ENCODE assay signal across 18 mouse cellular contexts in the genomic region with DNA sequence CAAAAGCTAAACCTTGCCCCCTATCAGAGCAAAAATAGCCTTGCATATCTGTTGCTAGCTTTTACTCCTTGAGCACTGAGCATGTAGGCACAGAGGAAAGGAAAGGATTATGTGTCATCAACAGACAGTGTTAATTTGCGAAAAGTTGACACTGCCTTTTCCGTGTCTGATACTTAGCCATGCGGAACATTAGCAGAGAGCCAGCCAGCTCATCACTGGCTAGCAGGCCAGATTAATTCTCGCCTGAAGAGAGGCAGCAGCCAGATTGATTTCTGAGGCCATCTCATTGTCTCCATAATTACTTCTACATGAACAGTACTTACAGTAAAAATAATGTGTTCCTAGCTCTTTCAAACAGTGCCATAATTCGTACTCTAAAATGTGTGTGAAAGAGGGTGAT. TPM values are rescaled to one million over a fixed set of nuclear protein-coding genes. Genes with fewer than 3 reads are reported as not detected.
A peak's percentile ranks its signal among the peaks of the same experiment; 100 is the strongest.
DNase-seq lines count a peak whose midpoint lies in the region; ATAC-seq and TF ChIP-seq lines count a peak whose summit lies in the region.
"Had no signal": no experiment of that assay in that cellular context is flagged by ENCODE, and none has a peak within 500 bp of the region (broad histone marks: within the 10 kb centered on the region; RNA-seq: fewer than 3 reads in every experiment).

No protein-coding gene starts in this region.

- peak; percentile 39 to 46 for DNase-seq in cerebellum, postnatal 14 days
- no peak for DNase-seq in cerebellum, adult 8-10 months
- no peak for DNase-seq in hindbrain, embryonic 10.5 days (ENCODE audit: low spot score)
- peak; percentile 20 for DNase-seq in Patski (ENCODE audit: low read depth, low spot score)
- DNase-seq in spleen, postnatal 36 days (ENCODE audit: low spot score in 2 of 2), result no peak
- DNase-seq in lung, postnatal 10 days, result no peak
- DNase-seq: adrenal gland, postnatal 10 days; cerebellum, adult 18-20 months; lung, embryonic 14.5 days; spleen, adult 18-20 months; thymus, adult 2 months had no signal

- 48% methylated on average over 5 of the region's 5 CpGs for WGBS in hindbrain, embryonic 15.5 days
- 73% methylated on average over 5 of the region's 5 CpGs for WGBS in hindbrain, embryonic 10.5 days
- WGBS in midbrain, embryonic 16.5 days, result 48% methylated on average over 5 of the region's 5 CpGs

- no peak overlapping the region for H3K4me3 ChIP-seq in hindbrain, embryonic 15.5 days
- no peak overlapping the region for H3K4me3 ChIP-seq in hindbrain, embryonic 10.5 days
- H3K4me3 ChIP-seq in midbrain, embryonic 16.5 days (ENCODE audit: low read depth, low read length), result no peak overlapping the region
- H3K4me3 ChIP-seq: embryonic facial prominence, embryonic 13.5 days; liver, embryonic 12.5 days; stomach, embryonic 15.5 days had no signal

- H3K4me2 ChIP-seq in hindbrain, embryonic 15.5 days, result no peak overlapping the region
- H3K4me2 ChIP-seq in midbrain, embryonic 16.5 days (ENCODE audit: low read length), result no peak overlapping the region
- H3K4me2 ChIP-seq: embryonic facial prominence, embryonic 13.5 days; liver, embryonic 12.5 days; lung, embryonic 14.5 days; stomach, embryonic 15.5 days had no signal

- POLR2A ChIA-PET in Patski (lab: Charles Lee), result interaction anchor here (0.7 kb wide), 1 partner anchor 43 kb away, joined by 3 read pairs; no protein-coding TSS in a partner anchor

- TF ChIP-seq CTCF in Patski (IDR thresholded peaks at IDR 0.05), result no peak

- H3K36me3 ChIP-seq in hindbrain, embryonic 15.5 days, result no peaks in the 10 kb centered on the region
- no peaks in the 10 kb centered on the region for H3K36me3 ChIP-seq in hindbrain, embryonic 10.5 days
- no peaks in the 10 kb centered on the region for H3K36me3 ChIP-seq in midbrain, embryonic 16.5 days (ENCODE audit: control insufficient read depth, insufficient read depth, low read length)
- H3K36me3 ChIP-seq: embryonic facial prominence, embryonic 13.5 days; liver, embryonic 12.5 days; stomach, embryonic 15.5 days had no signal

- ATAC-seq in hindbrain, embryonic 15.5 days (ENCODE audit: low FRiP score, low read depth), result peak; percentile 50; the same call in 1 of the 2 replicates
- peak; percentile 70 for ATAC-seq in Patski
- ATAC-seq in midbrain, embryonic 16.5 days, result peak; percentile 36; the same call in 1 of the 2 replicates
- ATAC-seq: forebrain, embryonic 16.5 days; liver, embryonic 12.5 days had no signal

- no peaks in the 10 kb centered on the region for H3K9me3 ChIP-seq in hindbrain, embryonic 15.5 days
- no peaks in the 10 kb centered on the region for H3K9me3 ChIP-seq in hindbrain, embryonic 10.5 days
- no peaks in the 10 kb centered on the region for H3K9me3 ChIP-seq in midbrain, embryonic 16.5 days (replicated peaks; ENCODE audit: control insufficient read depth, low read length, poor library complexity, severe bottlenecking)
- H3K9me3 ChIP-seq: embryonic facial prominence, embryonic 13.5 days; liver, embryonic 12.5 days; stomach, embryonic 15.5 days had no signal

- H3K27me3 ChIP-seq in hindbrain, embryonic 15.5 days, result no peaks in the 10 kb centered on the region
- H3K27me3 ChIP-seq in hindbrain, embryonic 10.5 days (ENCODE audit: insufficient read depth, poor library complexity, severe bottlenecking), result no peaks in the 10 kb centered on the region
- H3K27me3 ChIP-seq in Patski, result no peaks in the 10 kb centered on the region
- no peaks in the 10 kb centered on the region for H3K27me3 ChIP-seq in midbrain, embryonic 16.5 days (ENCODE audit: control insufficient read depth, insufficient read depth, low read depth, low read length)
- H3K27me3 ChIP-seq: embryonic facial prominence, embryonic 13.5 days; stomach, embryonic 15.5 days had no signal

- H3K9ac ChIP-seq in hindbrain, embryonic 15.5 days, result no peak overlapping the region
- no peak overlapping the region for H3K9ac ChIP-seq in midbrain, embryonic 16.5 days (ENCODE audit: low read depth, low read length)
- H3K9ac ChIP-seq: embryonic facial prominence, embryonic 13.5 days; liver, embryonic 12.5 days; lung, embryonic 14.5 days; stomach, embryonic 15.5 days had no signal

- H3K4me1 ChIP-seq in hindbrain, embryonic 15.5 days (replicated peaks), result no peaks in the 10 kb centered on the region
- H3K4me1 ChIP-seq in hindbrain, embryonic 10.5 days (replicated peaks), result no peaks in the 10 kb centered on the region
- H3K4me1 ChIP-seq in midbrain, embryonic 16.5 days (ENCODE audit: control insufficient read depth, insufficient read depth, low read length), result no peaks in the 10 kb centered on the region
- H3K4me1 ChIP-seq: embryonic facial prominence, embryonic 13.5 days; liver, embryonic 12.5 days; stomach, embryonic 15.5 days had no signal

- H3K27ac ChIP-seq in hindbrain, embryonic 15.5 days (replicated peaks), result no peak overlapping the region
- H3K27ac ChIP-seq in hindbrain, embryonic 10.5 days, result no peak overlapping the region
- no peak overlapping the region for H3K27ac ChIP-seq in midbrain, embryonic 16.5 days (ENCODE audit: low read length)
- H3K27ac ChIP-seq: embryonic facial prominence, embryonic 13.5 days; liver, embryonic 12.5 days; macrophage; stomach, embryonic 15.5 days had no signal

- in situ Hi-C loops in Patski (cut with MboI; ENCODE audit: low pct_unique_long_range_greater_than_20kb), result no loop called here

- CTCF ChIA-PET in Patski (lab: Charles Lee), result interaction anchor here (0.8 kb wide), 1 partner anchor 22 kb away, joined by 3 read pairs; no protein-coding TSS in a partner anchor

RNA-seq across cellular contexts. Expression of gene Tnfrsf11a, which starts 48.7 kb away (rescaled TPM):
- polyA plus RNA-seq in hindbrain, embryonic 15.5 days (2015; fragmentation: Nextera tagmentation; extraction: Ambion mirVana), result 0.73 and 0.93 TPM in 2 replicates
- polyA plus RNA-seq in hindbrain, embryonic 10.5 days (2016; fragmentation: Nextera tagmentation; extraction: Ambion mirVana), result 0.27 and 0.34 TPM in 2 replicates
- 0.01 TPM for polyA plus RNA-seq in Patski (2021)
- polyA plus RNA-seq in midbrain, embryonic 16.5 days (2015; fragmentation: Nextera tagmentation; extraction: Ambion mirVana), result 0.41 and 0.43 TPM in 2 replicates

Comparison
In these comparisons a context has a peak if more than half of its experiments do, and no peak if none do; other contexts are left out.
1. DNase-seq: peak in cerebellum, postnatal 14 days (2 of 2) and Patski (single experiment); none in cerebellum, adult 8-10 months (single experiment), hindbrain, embryonic 10.5 days (single experiment), spleen, postnatal 36 days (0 of 2) and lung, postnatal 10 days (single experiment).
2. Peak in every context shown above with its lines, with median percentiles within 50 percentile points of each other: ATAC-seq.